Mouse (Mus musculus) kidney, adult 9 months (tissue): ENCODE results near the gene Kcne1.

Experiments used
- DNase-seq: peaks from one replicate; pipeline ENCODE4 v3.0.0; 2022

Gene Kcne1

GRCm38 (mm10) chr16:92355982-92356381 is 3.3 kb downstream of the Kcne1 start:
- no peak for DNase-seq

GRCm38 (mm10) chr16:92355366-92355765 is 3.9 kb downstream of the Kcne1 start:
- no peak for DNase-seq

GRCm38 (mm10) chr16:92353897-92354296 is 5.4 kb downstream of the Kcne1 start:
- no peak for DNase-seq

GRCm38 (mm10) chr16:92353295-92353694 is 6.0 kb downstream of the Kcne1 start:
- no peak for DNase-seq

- no peak for DNase-seq
These were observed 10.3 kb downstream of the Kcne1 start for GRCm38 (mm10) chr16:92348941-92349340.

- DNase-seq: no peak
These were observed 12.9 kb downstream of the Kcne1 start for GRCm38 (mm10) chr16:92346297-92346916.

- DNase-seq: no peak
These were observed 14.1 kb downstream of the Kcne1 start for GRCm38 (mm10) chr16:92345177-92345576.

GRCm38 (mm10) chr16:92340612-92341511 is 18.4 kb downstream of the Kcne1 start:
- peak; percentile 64 for DNase-seq

GRCm38 (mm10) chr16:92336280-92336679 is 23.0 kb downstream of the Kcne1 start:
- peak; percentile 84 for DNase-seq

- DNase-seq: no peak
These were observed 24.7 kb downstream of the Kcne1 start for GRCm38 (mm10) chr16:92334600-92334999.

- no peak for DNase-seq
These were observed 28.3 kb downstream of the Kcne1 start for GRCm38 (mm10) chr16:92330966-92331365.

- no peak for DNase-seq
These were observed 31.4 kb downstream of the Kcne1 start for GRCm38 (mm10) chr16:92327911-92328310.

GRCm38 (mm10) chr16:92325062-92325406 is 34.2 kb downstream of the Kcne1 start:
- DNase-seq: no peak

GRCm38 (mm10) chr16:92324309-92325061 is 34.8 kb downstream of the Kcne1 start:
- no peak for DNase-seq

- no peak for DNase-seq
These were observed 37.9 kb downstream of the Kcne1 start, which contains the start of gene Fam243 for GRCm38 (mm10) chr16:92321341-92321740. TSS of gene Fam243 (minus strand) at chr16:92321441.

GRCm38 (mm10) chr16:92320361-92320760 is 38.9 kb downstream of the Kcne1 start:
- no peak for DNase-seq

- DNase-seq: peak; percentile 32
These were observed 39.7 kb downstream of the Kcne1 start for GRCm38 (mm10) chr16:92319353-92320109.

GRCm38 (mm10) chr16:92316049-92316738 is 43.1 kb downstream of the Kcne1 start:
- DNase-seq: no peak

- DNase-seq: peak; percentile 47
These were observed 45.1 kb downstream of the Kcne1 start for GRCm38 (mm10) chr16:92313953-92314741.

GRCm38 (mm10) chr16:92309126-92309525 is 50.1 kb downstream of the Kcne1 start:
- DNase-seq: no peak

- DNase-seq: no peak
These were observed 51.3 kb downstream of the Kcne1 start for GRCm38 (mm10) chr16:92307947-92308346.
